Mouse (Mus musculus) cerebellum, postnatal 14 days (tissue): Measurements from ENCODE around the gene Emc1.
A peak's percentile ranks its signal among the peaks of the same experiment; 100 is the strongest.
"Not testable (repeated sequence)": the region's sequence is repeated elsewhere in the genome, so short reads cannot be mapped to it uniquely, and the experiment has no call there.

Experiments
- DNase-seq, 2 experiments: peaks; one replicate each; pipeline ENCODE4 v3.0.0; 2021; ENCODE audit warnings: mixed read lengths in 2 of 2

Gene Emc1

GRCm38 (mm10) chr4:139360761-139361548 is 8.6 kb downstream of the Emc1 start:
- DNase-seq: no peak

GRCm38 (mm10) chr4:139367336-139367735 is 14.9 kb downstream of the Emc1 start:
- DNase-seq: no peak

- no peak for DNase-seq
These were observed 15.7 kb downstream of the Emc1 start for GRCm38 (mm10) chr4:139368038-139368437.

GRCm38 (mm10) chr4:139373130-139373529 is 20.7 kb downstream of the Emc1 start:
- no peak for DNase-seq

- DNase-seq: no peak
These were observed 21.1 kb downstream of the Emc1 start for GRCm38 (mm10) chr4:139373531-139373930.

GRCm38 (mm10) chr4:139379719-139380118 is 27.3 kb downstream of the Emc1 start:
- DNase-seq: peak in 1 of 2 experiments; percentile 16

- peak; percentile 100 for DNase-seq
These were observed 27.9 kb downstream of the Emc1 start for GRCm38 (mm10) chr4:139380207-139380748.

GRCm38 (mm10) chr4:139380775-139381451 is 28.5 kb downstream of the Emc1 start:
- DNase-seq: no peak

GRCm38 (mm10) chr4:139381452-139381845 is 29.1 kb downstream of the Emc1 start:
- no peak for DNase-seq

GRCm38 (mm10) chr4:139382231-139382630 is 29.8 kb downstream of the Emc1 start:
- no peak for DNase-seq

- DNase-seq: not testable (repeated sequence)
These were observed 33.5 kb downstream of the Emc1 start for GRCm38 (mm10) chr4:139385841-139386240.

- DNase-seq: no peak
These were observed 34.5 kb downstream of the Emc1 start for GRCm38 (mm10) chr4:139386869-139387319.

- DNase-seq: no peak
These were observed 37.2 kb downstream of the Emc1 start for GRCm38 (mm10) chr4:139389557-139389956.

- no peak for DNase-seq
These were observed 43.0 kb downstream of the Emc1 start for GRCm38 (mm10) chr4:139395431-139395830.

GRCm38 (mm10) chr4:139400487-139400886 is 48.1 kb downstream of the Emc1 start:
- DNase-seq: no peak

- DNase-seq: peak in 1 of 2 experiments; percentile 20
These were observed 50.8 kb downstream of the Emc1 start for GRCm38 (mm10) chr4:139403214-139403613.

- peak in 1 of 2 experiments; percentile 14 for DNase-seq
These were observed 59.0 kb downstream of the Emc1 start for GRCm38 (mm10) chr4:139411351-139411750.

GRCm38 (mm10) chr4:139417868-139418267 is 65.5 kb downstream of the Emc1 start:
- DNase-seq: no peak

- DNase-seq: no peak
These were observed 69.2 kb downstream of the Emc1 start for GRCm38 (mm10) chr4:139421621-139422020.

GRCm38 (mm10) chr4:139422409-139422808 is 70.0 kb downstream of the Emc1 start:
- DNase-seq: no peak

- DNase-seq: no peak
These were observed 70.9 kb downstream of the Emc1 start for GRCm38 (mm10) chr4:139423270-139423669.
